Mouse (Mus musculus) hindbrain, embryonic 11.5 days (tissue): Measurements from ENCODE around the gene Napsa. TPM values are rescaled to one million over a fixed set of nuclear protein-coding genes. Genes with fewer than 3 reads are reported as not detected.

ENCODE experiments used
- ATAC-seq: fragments of 200-750 bp; cut with Nextera tagmentation; 2 replicates; pipeline ENCODE4 v1.8.0; 2017; ENCODE audit warnings: mild to moderate bottlenecking, moderate TSS enrichment, moderate library complexity; ENCODE audit not compliant: low FRiP score
- DNase-seq: peaks from one replicate; pipeline ENCODE4 v3.0.0-alpha.2; 2015; ENCODE audit warnings: low spot score
- H3K27ac ChIP-seq: fragments of 300-500 bp; sonication (generic); 2 replicates; pipeline ENCODE4 v1.5.1; 2014; ENCODE audit warnings: mild to moderate bottlenecking, low read depth, low read length
- H3K27me3 ChIP-seq: fragments of 300-500 bp; sonication (generic); 2 replicates; pipeline ENCODE4 v1.6.1; 2014; ENCODE audit warnings: mild to moderate bottlenecking, low read length, moderate library complexity, mixed read lengths; ENCODE audit not compliant: control insufficient read depth, insufficient read depth
- H3K36me3 ChIP-seq: fragments of 300-500 bp; sonication (generic); 2 replicates; pipeline ENCODE4 v1.6.1; 2014; ENCODE audit warnings: mild to moderate bottlenecking, low read length, moderate library complexity, mixed read lengths; ENCODE audit not compliant: control insufficient read depth, insufficient read depth
- H3K4me1 ChIP-seq: fragments of 300-500 bp; sonication (generic); replicated peaks from 2 replicates; pipeline ENCODE4 v1.6.1; 2014; ENCODE audit warnings: low read length, mixed read lengths; ENCODE audit not compliant: control insufficient read depth, insufficient read depth
- H3K4me2 ChIP-seq: fragments of 300-500 bp; sonication (generic); replicated peaks from 2 replicates; pipeline ENCODE4 v1.6.1; 2014; ENCODE audit warnings: mild to moderate bottlenecking, low read depth, low read length
- H3K4me3 ChIP-seq: fragments of 300-500 bp; sonication (generic); 2 replicates; pipeline ENCODE4 v1.5.1; 2014; ENCODE audit warnings: low read depth, low read length
- H3K9ac ChIP-seq: fragments of 300-500 bp; sonication (generic); 2 replicates; pipeline ENCODE4 v1.6.1; 2014; ENCODE audit warnings: low read depth, low read length
- H3K9me3 ChIP-seq: fragments of 300-500 bp; sonication (generic); 2 replicates; pipeline ENCODE4 v1.6.1; 2016; ENCODE audit warnings: low read length; ENCODE audit not compliant: control insufficient read depth
- WGBS: fragments of 180-500 bp; shearing (Covaris S2); extraction: QIAGEN DNeasy Blood & Tissue Kit; methylation state at CpG from one replicate; pipeline ENCODE4 v1.1.7; 2014; 5-methylcytosine and 5-hydroxymethylcytosine counted together
- polyA plus RNA-seq: library from polyadenylated mRNA; unstranded; fragments of >200 nt; fragmentation: Nextera tagmentation; extraction: Ambion mirVana; gene quantifications from 2 replicates; pipeline ENCODE4 v1.2.1, GENCODE M21; 2014

The Napsa gene
- polyA plus RNA-seq, 1 experiment from 2014 or later, result 0.28 TPM

DNA sequence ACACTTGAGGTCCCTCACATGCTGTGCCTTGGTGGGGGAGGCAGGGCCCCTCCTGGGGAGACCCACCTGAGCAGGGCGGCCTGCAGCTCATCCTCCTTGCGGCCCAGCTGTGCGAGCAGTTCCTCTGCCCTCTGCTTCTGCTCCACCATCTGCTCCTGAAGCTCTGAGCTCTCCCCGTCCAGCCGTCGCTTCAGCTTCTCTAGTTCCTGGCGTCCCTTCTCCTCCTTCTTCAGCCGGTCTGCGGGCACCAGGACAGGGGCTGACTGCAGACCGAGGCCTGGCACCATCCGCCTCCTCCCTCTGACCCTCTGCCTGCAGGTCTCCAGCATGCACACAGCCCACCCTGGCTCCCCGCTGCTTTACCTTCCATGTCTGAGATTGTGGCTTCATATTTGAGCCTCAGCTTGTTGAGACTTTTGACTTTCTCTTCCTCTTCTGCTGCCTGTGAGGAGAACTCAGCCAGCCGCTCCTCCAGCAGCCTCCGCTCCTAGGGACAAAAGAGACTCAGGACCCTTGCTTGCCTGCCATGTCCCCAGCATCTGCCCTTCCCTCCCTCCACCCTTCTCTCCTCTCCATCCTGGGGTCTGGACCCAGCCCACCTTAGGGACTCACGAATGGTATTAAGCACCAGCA is 56.3 kb downstream of the Napsa start:
- H3K4me2 ChIP-seq, result no peak overlapping the region
- H3K9me3 ChIP-seq, result no peaks in the 10 kb centered on the region
- no peaks in the 10 kb centered on the region for H3K36me3 ChIP-seq
- H3K27ac ChIP-seq, result no peak overlapping the region
- 82% methylated on average over 15 of the region's 15 CpGs for WGBS
- no peak for DNase-seq
- no peak for ATAC-seq
- no peaks in the 10 kb centered on the region for H3K4me1 ChIP-seq
- 0 out of 2 replicates have a peak, but pooled peaks cover 3% of the 10 kb centered on the region for H3K27me3 ChIP-seq
- no peak overlapping the region for H3K4me3 ChIP-seq
- H3K9ac ChIP-seq, result no peak overlapping the region

GRCm38 (mm10) chr7:44630437-44630836 is 58.3 kb downstream of the Napsa start:
- H3K27me3 ChIP-seq, result 0 out of 2 replicates have a peak, but pooled peaks cover 3% of the 10 kb centered on the region
- no peak overlapping the region for H3K27ac ChIP-seq
- DNase-seq (no peak), ATAC-seq (0 out of 2 replicates have a peak, but pooled peaks have one; percentile 35)
- H3K4me2 ChIP-seq, result no peak overlapping the region
- no peaks in the 10 kb centered on the region for H3K36me3 ChIP-seq
- no peak overlapping the region for H3K4me3 ChIP-seq
- H3K9ac ChIP-seq, result no peak overlapping the region
- H3K4me1 ChIP-seq, result no peaks in the 10 kb centered on the region
- H3K9me3 ChIP-seq, result no peaks in the 10 kb centered on the region
- 78% methylated on average over 13 of the region's 13 CpGs for WGBS

DNA sequence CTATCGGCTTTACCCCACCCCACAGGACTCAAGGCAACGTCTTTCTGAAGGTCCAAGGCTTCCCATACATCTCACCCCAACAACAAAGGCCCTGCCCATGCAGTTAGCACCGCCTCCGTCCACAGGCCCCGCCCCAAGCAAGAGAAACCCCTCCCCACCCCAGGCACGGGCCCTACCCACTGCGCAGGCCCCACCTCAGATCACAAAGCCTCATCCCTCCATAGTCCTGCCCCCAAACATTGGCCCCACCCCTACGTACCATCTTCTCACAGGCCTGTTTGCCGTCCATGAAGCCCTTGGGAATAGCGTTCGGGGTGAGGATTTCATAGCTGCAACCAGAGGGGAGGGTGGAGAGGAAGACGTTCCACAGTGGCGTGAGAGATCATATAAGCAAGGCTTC is 60.5 kb downstream of the Napsa start:
- H3K9me3 ChIP-seq, result no peaks in the 10 kb centered on the region
- DNase-seq (no peak), ATAC-seq (no peak)
- H3K36me3 ChIP-seq, result no peaks in the 10 kb centered on the region
- H3K4me3 ChIP-seq, result no peak overlapping the region
- H3K9ac ChIP-seq, result no peak overlapping the region
- H3K27ac ChIP-seq, result no peak overlapping the region
- 20% methylated on average over 13 of the region's 13 CpGs for WGBS
- no peaks in the 10 kb centered on the region for H3K4me1 ChIP-seq
- 0 out of 2 replicates have a peak, but pooled peaks cover 3% of the 10 kb centered on the region for H3K27me3 ChIP-seq
- no peak overlapping the region for H3K4me2 ChIP-seq

- H3K36me3 ChIP-seq, result no peaks in the 10 kb centered on the region
- peaks cover 6% of the 10 kb centered on the region for H3K27me3 ChIP-seq
- ATAC-seq, result no peak
- peak; percentile 53 for DNase-seq
- H3K27ac ChIP-seq, result no peak overlapping the region
- no peaks in the 10 kb centered on the region for H3K9me3 ChIP-seq
- H3K4me1 ChIP-seq, result no peaks in the 10 kb centered on the region
- WGBS, result 15% methylated on average over 15 of the region's 15 CpGs
- H3K4me3 ChIP-seq, result no peak overlapping the region
- no peak overlapping the region for H3K9ac ChIP-seq
- H3K4me2 ChIP-seq, result no peak overlapping the region
Measured at GRCm38 (mm10) chr7:44633407-44633806, 61.2 kb downstream of the Napsa start.

Other genes starting within 250 kb of the Napsa start
- gene Syt3, start 188.3 kb upstream of the Napsa start, polyA plus RNA-seq, result 2.4 and 3.5 TPM in 2 replicates
- gene 1700008O03Rik, start 186.6 kb upstream of the Napsa start, polyA plus RNA-seq, result 1.3 and 1.4 TPM in 2 replicates
- gene Lrrc4b, start 143.4 kb upstream of the Napsa start, polyA plus RNA-seq, result 9.1 and 11.4 TPM in 2 replicates
- gene Aspdh, start 107.0 kb upstream of the Napsa start, polyA plus RNA-seq, result 1.2 and 2.1 TPM in 2 replicates
- gene Josd2, start 104.4 kb upstream of the Napsa start, polyA plus RNA-seq, result 57.3 and 59.1 TPM in 2 replicates
- gene Emc10, start 75.9 kb upstream of the Napsa start, polyA plus RNA-seq, result 90.2 and 97.2 TPM in 2 replicates
- gene Fam71e1, start 75.8 kb upstream of the Napsa start, polyA plus RNA-seq, result 13.5 and 20.6 TPM in 2 replicates
- gene Mybpc2, start 47.7 kb upstream of the Napsa start, polyA plus RNA-seq, result 0.07 and 0.19 TPM in 2 replicates
- gene Spib, start 40.3 kb upstream of the Napsa start, polyA plus RNA-seq, result not detected in 2 replicates
- gene Pold1, start 23.5 kb upstream of the Napsa start, polyA plus RNA-seq, result 40.9 and 43.2 TPM in 2 replicates
- 70.8 and 72.7 TPM in 2 replicates for gene Nr1h2, start 18.4 kb upstream of the Napsa start, polyA plus RNA-seq
- gene Kcnc3, start 18.3 kb downstream of the Napsa start, polyA plus RNA-seq, result 1.4 and 2.1 TPM in 2 replicates
- 1.9 and 2.3 TPM in 2 replicates for gene Myh14, start 98.5 kb downstream of the Napsa start, polyA plus RNA-seq
- not detected in 2 replicates for gene Izumo2, start 136.4 kb downstream of the Napsa start, polyA plus RNA-seq
- 32.5 and 36.7 TPM in 2 replicates for gene Vrk3, start 176.0 kb downstream of the Napsa start, polyA plus RNA-seq
- gene Zfp473, start 178.7 kb downstream of the Napsa start, polyA plus RNA-seq, result 3.0 and 3.7 TPM in 2 replicates
- 44.2 and 62.3 TPM in 2 replicates for gene Nup62, start 243.7 kb downstream of the Napsa start, polyA plus RNA-seq
- 0.60 and 1.7 TPM in 2 replicates for gene Il4i1, start 244.0 kb downstream of the Napsa start, polyA plus RNA-seq
- 1.9 and 2.0 TPM in 2 replicates for gene Atf5, start 244.3 kb downstream of the Napsa start, polyA plus RNA-seq